Mouse (Mus musculus) spleen, adult 18-20 months (tissue): ENCODE results near the gene Pak3.
A peak's percentile ranks its signal among the peaks of the same experiment; 100 is the strongest.
"Not testable (repeated sequence)": the region's sequence is repeated elsewhere in the genome, so short reads cannot be mapped to it uniquely, and the experiment has no call there.

Experiments used
- DNase-seq, 2 experiments: peaks; one replicate each; pipeline ENCODE4 v3.0.0; 2022; ENCODE audit warnings: mixed read lengths in 2 of 2

Gene Pak3

DNA sequence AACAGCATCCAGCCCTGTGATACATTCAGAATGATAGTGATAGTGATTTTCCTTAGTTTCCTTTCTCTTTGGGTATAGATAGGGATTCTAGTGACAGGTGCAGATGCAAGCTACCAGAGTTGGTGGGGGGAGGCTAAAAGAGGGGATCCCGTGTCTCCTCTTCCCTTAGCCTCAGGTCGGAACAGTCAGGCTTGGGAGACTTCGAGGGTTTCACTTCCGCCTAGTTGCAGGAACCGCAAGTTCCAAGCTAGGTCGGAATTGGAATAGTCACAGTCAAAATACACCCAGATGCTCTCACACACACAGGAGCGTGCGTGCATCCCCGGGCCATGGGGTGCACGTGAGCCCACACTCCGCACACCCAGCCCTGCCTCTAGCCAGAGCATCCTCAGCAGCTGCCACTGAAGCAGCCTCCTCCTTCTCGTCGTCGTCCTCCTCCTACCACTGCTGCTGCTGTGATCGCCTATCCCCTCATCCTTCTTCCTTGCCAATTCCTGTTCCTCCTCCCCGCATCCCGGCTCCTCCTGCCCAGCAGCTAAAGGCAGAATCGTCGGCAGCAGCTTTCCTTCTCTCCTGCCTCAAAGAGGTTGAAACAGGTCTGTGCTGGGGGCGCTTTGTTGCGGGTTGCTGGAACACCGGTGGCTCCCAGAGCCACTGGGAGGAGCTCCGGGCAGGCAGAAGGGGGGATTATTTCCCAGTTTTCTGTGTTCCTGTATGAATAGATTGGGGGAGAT, at the start of gene Pak3:
Gene Pak3, plus strand, starts transcription at position 424 of the 734 bp plus-strand sequence.
- DNase-seq, result no peak

- peak; percentile 40 to 97 for DNase-seq
These were observed 35.5 kb upstream of the Pak3 start for GRCm38 (mm10) chrX:143482866-143483265.

- DNase-seq, result no peak
These were observed 17.2 kb upstream of the Pak3 start for GRCm38 (mm10) chrX:143501053-143501695.

DNA sequence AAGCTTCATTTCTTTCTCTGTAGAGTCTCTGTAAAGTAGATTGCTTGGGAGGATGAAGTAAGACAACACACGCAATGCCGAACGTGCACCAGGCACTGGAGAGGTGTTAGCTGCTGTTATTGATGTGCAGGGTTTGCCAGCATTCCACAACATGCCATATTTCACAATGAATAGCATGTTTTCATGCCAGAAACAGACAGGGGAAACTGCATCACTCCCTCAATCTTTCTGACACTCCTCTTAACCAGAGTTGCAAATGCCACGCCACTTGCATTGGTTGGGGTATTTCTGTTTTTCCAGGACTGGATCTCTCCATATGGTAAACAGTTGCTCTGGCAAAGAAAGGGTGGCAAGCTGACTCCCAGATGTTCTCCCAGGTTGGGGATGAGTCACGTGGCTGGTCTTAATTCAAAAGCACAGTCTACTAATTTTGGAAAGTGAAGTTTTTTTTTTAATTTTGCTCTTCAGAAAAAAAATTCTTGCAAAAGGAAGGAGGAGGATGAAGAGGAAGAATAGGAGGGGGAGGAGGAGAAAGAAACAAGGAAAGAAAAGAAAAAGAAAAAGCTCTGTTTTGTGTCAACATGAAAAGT, 16.5 kb upstream of the Pak3 start:
- no peak for DNase-seq

DNA sequence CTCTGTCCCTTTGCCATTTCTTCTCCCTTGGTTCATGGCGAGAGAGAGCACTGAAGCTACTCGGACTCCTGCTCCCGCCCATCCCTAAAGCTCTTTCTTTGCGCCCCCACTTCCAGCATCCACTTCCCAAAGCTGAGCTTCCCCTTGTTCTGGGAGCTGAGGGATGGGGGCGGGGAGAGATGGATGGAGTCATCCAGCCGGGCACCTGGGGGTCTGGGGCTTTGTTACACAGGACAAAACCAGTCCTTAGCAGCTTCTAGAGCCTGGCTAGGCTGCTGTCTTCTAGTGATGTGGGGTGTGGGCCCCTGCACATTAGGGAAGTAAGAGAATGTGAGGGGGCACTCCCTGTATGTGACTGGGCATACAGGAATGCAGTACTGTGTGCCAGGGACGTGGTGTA, 526 bp downstream of the Pak3 start:
- no peak for DNase-seq

DNA sequence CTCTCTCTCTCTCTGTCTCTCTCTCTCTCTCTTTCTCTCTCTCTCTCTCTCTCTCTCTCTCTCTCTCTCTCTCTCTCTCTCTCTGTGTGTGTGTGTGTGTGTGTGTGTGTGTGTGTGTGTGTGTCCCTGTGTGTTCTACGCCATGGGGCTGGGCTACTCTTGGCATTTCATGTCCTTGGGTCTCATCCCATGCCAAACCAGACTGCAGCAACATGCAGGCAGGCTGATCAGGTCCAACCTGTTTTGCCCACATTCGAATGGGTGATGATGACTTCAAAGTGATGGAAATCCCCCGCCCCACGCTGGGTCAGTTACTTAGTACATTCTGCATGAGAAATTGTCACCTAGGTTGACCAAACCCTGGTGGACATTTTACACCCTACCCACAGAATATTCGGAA, 1.1 kb downstream of the Pak3 start:
- not testable (repeated sequence) for DNase-seq

GRCm38 (mm10) chrX:143520195-143520594, 1.8 kb downstream of the Pak3 start:
- DNase-seq, result no peak

GRCm38 (mm10) chrX:143532331-143532730, 13.9 kb downstream of the Pak3 start:
- no peak for DNase-seq

DNA sequence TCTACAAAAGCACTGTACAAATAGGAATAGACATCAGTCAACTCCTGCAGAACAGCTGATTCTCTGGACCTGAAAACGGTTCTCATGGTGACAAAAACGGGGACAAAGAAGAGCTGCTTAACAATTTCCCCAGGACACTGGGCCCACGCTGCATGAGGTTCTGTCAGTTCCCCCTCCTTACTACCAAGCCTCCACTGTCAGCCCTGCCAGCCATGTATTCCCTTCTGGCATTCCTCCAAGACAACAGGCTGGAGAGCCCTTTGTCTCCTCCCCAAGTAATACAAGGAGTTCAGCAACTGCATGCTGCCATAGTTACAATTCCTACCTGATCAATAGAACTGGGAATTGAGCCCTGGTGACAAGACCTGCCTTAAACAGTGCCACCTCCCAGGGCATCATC, 15.2 kb downstream of the Pak3 start:
- no peak for DNase-seq

GRCm38 (mm10) chrX:143542756-143543155, 24.4 kb downstream of the Pak3 start:
- DNase-seq, result no peak

DNA sequence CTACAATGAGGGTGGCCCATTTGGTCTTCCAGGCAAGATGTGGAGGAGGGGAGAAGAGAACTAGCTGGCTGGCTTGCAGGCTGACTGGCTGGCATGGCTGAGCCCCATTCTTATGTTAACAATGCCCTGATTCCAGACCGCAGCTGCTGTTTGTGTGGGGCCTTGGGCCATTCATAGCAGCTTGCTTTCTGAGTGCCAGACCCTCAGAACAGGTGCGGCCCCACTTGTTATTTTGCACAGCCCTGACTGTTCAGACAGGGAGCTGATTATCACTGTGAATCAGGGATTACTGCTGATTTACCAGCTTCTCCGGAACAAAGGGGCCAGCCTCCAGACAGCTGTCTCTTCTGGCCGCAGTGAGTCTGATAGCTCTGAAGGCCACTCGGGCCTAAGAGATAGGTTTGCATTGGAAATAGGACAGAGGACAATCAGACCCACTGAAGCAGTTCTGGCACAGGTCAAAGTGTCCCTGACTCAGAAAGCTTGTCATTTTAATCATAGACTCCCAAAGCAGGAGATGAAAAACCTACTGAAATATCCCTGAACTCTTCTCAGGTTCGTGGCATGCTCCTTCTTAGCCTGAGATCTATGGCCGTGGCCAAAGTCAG, 24.9 kb downstream of the Pak3 start:
- no peak for DNase-seq

- DNase-seq, result no peak
These were observed 55.3 kb downstream of the Pak3 start for GRCm38 (mm10) chrX:143573691-143574090.

- DNase-seq, result no peak
These were observed 61.5 kb downstream of the Pak3 start for GRCm38 (mm10) chrX:143579925-143580324.

DNA sequence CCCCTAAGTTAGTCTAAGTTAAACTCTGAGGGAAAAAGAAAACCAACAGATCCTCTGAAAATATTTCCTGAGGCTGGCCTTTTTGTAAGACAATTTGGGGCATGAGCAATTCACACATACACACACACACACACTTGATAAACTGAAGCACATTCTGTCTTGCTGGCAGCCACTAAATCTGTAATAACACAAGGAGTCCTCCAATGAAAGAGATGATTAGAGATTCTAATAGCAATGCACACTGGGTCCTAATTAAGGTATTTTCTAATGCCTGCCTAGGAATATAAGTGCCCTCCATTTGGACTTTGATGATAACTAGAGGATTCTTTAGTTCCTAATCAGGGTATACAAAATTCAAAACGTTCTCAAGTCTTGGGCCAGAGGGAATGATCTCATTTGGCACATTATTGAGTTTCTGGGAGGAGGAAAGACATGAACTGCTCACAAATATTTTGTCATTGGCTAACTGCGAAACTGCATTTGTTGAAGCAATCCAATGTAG, 62.1 kb downstream of the Pak3 start:
- DNase-seq, result no peak

DNA sequence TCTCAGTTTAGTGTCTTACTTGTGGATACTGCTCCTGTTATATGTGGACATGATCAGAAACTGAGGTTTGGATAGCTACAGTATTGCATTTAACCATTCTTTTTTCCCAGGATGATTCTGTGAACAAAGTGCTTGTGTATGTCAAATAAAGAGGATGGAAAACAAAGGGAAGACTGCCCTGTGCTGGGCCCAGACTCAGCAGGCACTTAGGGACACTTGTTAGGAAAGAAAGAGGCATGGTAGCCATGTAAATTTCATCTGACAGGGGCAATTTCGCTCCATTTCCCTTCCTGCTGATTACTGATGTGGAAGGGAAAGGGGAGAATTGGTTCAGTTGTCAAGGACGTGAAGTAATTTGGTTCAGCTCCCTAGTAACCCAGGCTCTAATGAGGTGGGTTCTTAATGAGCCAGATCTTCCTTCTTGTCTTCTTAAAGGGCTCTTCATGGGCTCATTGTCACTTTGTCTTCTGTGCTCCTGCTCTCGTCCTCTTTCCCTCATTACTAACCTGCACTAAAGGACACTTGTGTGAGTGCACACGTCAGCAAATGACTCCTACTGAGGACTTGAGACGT, 88.6 kb downstream of the Pak3 start:
- no peak for DNase-seq

DNA sequence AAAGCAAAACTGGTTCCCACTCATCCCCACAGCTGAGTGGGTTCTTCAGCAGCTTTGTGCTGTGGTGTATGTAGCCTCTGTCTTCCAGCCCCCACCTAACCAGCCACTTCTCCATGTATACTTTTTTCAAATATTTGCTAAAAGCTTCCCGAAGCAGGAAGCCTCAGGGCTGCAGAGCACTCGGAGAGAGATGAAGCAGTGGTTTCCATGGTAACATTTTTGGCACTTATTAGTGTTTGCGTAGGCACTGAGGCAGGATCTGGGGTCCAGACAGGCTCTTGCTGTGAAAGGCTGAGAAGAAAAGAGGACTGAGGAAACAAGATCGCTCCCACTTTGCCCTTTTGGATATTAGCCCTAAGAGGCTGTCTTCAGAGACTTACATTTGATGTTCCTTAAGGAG, 100.3 kb downstream of the Pak3 start:
- no peak for DNase-seq

DNA sequence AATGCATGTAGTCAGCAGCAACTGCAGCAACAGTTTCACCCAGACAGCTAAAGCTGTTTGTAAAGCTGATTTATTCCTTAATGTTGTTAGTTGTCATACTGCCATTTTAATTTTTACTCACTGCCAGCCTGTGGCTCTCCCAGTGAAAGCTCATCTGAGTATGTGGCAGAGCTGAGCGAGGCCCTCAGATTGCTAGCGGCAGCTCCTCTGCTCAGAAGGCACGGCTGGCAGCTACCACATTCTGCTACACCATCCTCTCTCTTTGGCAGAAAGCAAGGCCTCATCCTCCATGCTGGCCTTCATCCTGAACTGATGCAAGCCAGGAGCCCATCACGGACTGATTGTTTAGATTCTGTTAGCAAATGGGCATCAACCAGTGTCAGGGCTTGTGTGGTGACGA, 109.4 kb downstream of the Pak3 start:
- DNase-seq, result no peak

DNA sequence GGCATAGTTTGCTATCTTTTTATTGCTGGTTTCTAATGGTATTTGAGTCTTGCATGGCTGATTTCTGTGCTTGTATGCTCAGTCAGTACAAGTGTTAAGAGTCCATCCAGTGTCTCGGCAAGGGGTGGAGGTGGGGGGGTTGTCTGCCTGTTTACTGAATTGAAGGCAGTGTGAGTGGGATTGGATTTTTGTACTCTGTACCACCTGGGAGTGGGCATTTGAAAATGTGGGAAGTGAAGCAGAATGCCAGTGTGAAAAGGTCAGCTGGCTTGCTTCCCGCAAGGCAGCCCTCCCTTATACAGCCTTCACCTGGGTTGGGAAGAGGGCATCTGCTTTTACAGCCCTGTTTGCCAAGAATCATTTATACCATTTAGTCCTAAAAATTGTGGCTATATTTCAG, 125.5 kb downstream of the Pak3 start:
- no peak for DNase-seq

DNA sequence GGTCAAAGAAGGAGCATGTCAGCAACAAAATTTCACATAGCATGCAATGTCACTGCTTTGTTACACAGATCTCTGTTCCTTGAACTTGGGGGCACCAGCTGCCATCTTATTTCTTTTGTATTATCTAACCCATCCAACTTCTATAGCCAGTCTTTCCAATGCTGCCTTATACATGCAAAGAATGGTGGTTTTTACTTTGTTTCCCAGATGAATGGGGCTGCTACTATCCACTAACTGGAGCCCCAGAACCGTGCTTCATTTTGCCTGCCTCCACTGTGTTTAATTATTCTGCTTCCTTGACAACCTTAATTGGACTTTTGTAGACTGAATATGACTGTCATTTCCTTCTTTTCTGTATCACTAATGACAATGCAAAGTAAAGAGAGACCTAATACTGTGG, 126.4 kb downstream of the Pak3 start:
- no peak for DNase-seq

DNA sequence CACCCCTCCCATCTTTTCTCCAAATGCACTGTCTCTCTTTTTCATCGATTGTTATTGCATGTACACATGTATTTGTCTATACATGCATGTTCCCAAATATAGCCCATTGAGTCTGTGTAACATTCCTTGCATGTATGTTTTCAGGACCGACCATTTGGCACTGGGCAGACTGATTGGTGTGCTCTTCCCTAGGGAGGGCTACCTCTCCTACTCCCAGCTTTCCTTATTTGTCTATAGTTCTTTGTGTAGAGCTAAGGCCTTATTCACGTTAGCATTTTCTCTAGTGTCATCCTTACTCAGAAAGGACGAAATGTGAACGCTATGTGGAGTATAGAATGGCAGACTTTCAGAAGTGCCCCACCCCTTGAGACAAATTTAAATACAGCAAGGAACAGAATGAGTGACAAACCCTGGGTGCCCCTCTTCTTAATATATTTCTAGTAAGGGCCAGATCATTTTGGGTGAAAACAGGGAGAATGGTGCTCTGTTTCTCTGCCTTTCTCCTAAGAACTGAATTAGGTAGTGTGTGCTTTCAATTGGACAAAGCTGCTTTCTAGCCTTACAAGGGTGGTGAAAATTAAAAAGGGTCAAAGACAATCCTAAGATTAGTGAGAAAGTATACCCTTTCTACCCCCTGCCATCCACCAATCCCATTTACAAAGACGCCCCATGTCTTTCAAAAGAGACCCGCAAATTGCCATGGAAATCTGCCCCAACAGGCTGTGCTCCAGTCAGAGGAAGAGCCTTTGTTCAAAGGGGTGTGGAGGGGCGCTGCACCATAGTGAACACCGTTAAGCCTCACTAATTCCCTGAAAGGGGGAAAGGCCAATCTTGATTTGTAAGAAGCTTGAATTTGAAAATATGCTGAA, 136.2 kb downstream of the Pak3 start:
- no peak for DNase-seq

DNA sequence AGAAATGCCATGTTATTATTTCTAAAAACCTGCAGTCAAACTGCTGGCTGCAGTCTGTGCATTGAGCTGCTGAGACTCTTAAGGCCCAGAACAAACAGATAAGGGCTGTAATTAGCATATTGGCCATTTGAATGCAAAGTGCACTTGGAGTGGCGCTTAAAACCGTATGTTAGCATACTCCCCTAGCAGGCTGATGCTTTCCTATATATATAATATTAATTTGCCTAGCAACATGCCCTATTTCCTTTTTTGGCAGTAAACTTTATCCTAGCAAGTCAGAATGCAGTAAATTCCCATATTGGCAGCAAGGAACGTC, 136.7 kb downstream of the Pak3 start:
- DNase-seq, result no peak
